Mouse (Mus musculus) kidney, postnatal 14 days (tissue): ENCODE measurements around the gene Sbk1.
"Not testable (repeated sequence)": the region's sequence is repeated elsewhere in the genome, so short reads cannot be mapped to it uniquely, and the experiment has no call there.

Experiments used
- DNase-seq: peaks from one replicate; pipeline ENCODE4 v3.0.0; 2022; ENCODE audit warnings: mixed read lengths

Sbk1 gene

GRCm38 (mm10) chr7:126265949-126266348, 6.5 kb upstream of the Sbk1 start:
- DNase-seq, result peak; percentile 87

- no peak for DNase-seq
Measured at GRCm38 (mm10) chr7:126266372-126266870, 6.0 kb upstream of the Sbk1 start.

GRCm38 (mm10) chr7:126267606-126268005, 4.8 kb upstream of the Sbk1 start:
- DNase-seq, result no peak

GRCm38 (mm10) chr7:126272770-126273311, 422 bp downstream of the Sbk1 start:
- no peak for DNase-seq

- DNase-seq, result no peak
Measured at GRCm38 (mm10) chr7:126273351-126274042, 1.1 kb downstream of the Sbk1 start.

- no peak for DNase-seq
Measured at GRCm38 (mm10) chr7:126274137-126274536, 1.7 kb downstream of the Sbk1 start.

- no peak for DNase-seq
Measured at GRCm38 (mm10) chr7:126274626-126275025, 2.2 kb downstream of the Sbk1 start.

- DNase-seq, result peak; percentile 77
Measured at GRCm38 (mm10) chr7:126275711-126276110, 3.3 kb downstream of the Sbk1 start.

- no peak for DNase-seq
Measured at GRCm38 (mm10) chr7:126276297-126276696, 3.9 kb downstream of the Sbk1 start.

GRCm38 (mm10) chr7:126277536-126278295, 5.3 kb downstream of the Sbk1 start:
- peak; percentile 42 for DNase-seq

- DNase-seq, result no peak
Measured at GRCm38 (mm10) chr7:126278799-126279198, 6.4 kb downstream of the Sbk1 start.

GRCm38 (mm10) chr7:126279774-126280482, 7.5 kb downstream of the Sbk1 start:
- no peak for DNase-seq

- peak; percentile 33 for DNase-seq
Measured at GRCm38 (mm10) chr7:126280696-126281095, 8.3 kb downstream of the Sbk1 start.

GRCm38 (mm10) chr7:126281876-126282682, 9.7 kb downstream of the Sbk1 start:
- DNase-seq, result no peak

GRCm38 (mm10) chr7:126282683-126282990, 10.2 kb downstream of the Sbk1 start:
- DNase-seq, result not testable (repeated sequence)

- DNase-seq, result no peak
Measured at GRCm38 (mm10) chr7:126284021-126284420, 11.6 kb downstream of the Sbk1 start.

- no peak for DNase-seq
Measured at GRCm38 (mm10) chr7:126284441-126284840, 12.0 kb downstream of the Sbk1 start.

GRCm38 (mm10) chr7:126284865-126285264, 12.4 kb downstream of the Sbk1 start:
- DNase-seq, result no peak

- peak; percentile 53 for DNase-seq
Measured at GRCm38 (mm10) chr7:126285293-126286211, 13.1 kb downstream of the Sbk1 start.

- no peak for DNase-seq
Measured at GRCm38 (mm10) chr7:126286311-126286710, 13.9 kb downstream of the Sbk1 start.

- DNase-seq, result peak; percentile 56
Measured at GRCm38 (mm10) chr7:126287493-126288103, 15.2 kb downstream of the Sbk1 start.
